Mouse (Mus musculus) bone marrow macrophage, adult 2 months (primary cell): ENCODE results near the gene Asic2. TPM values are rescaled to one million over a fixed set of nuclear protein-coding genes. Genes with fewer than 3 reads are reported as not detected.

Source experiments
- H3K27ac ChIP-seq: 2 replicates; pipeline ENCODE4 v1.5.1; 2012; ENCODE audit warnings: low read depth, low read length; ENCODE audit not compliant: insufficient read depth
- H3K4me1 ChIP-seq: 2 replicates; pipeline ENCODE4 v1.6.1; 2012; ENCODE audit warnings: low read length; ENCODE audit not compliant: control insufficient read depth, insufficient read depth
- H3K4me3 ChIP-seq: 2 replicates; pipeline ENCODE4 v1.5.1; 2012; ENCODE audit warnings: mild to moderate bottlenecking, low read length, moderate library complexity; ENCODE audit not compliant: insufficient read depth
- CTCF ChIP-seq: IDR thresholded peaks from 2 replicates; pipeline ENCODE4 v1.5.1; 2012; ENCODE audit warnings: low read depth, mild to moderate bottlenecking, low read length, moderate library complexity
- POLR2A ChIP-seq: IDR thresholded peaks from 2 replicates; pipeline ENCODE4 v1.6.1; 2012; ENCODE audit warnings: mild to moderate bottlenecking, low read depth, low read length, borderline replicate concordance
- polyA plus RNA-seq: library from polyadenylated mRNA; stranded (reverse); fragments of >200 nt; gene quantifications from 2 replicates; pipeline ENCODE4 v1.2.4, GENCODE M21; 2012; ENCODE audit not compliant: missing spikeins, insufficient read depth, insufficient read length

The Asic2 gene
- polyA plus RNA-seq, 1 experiment, result not detected

DNA sequence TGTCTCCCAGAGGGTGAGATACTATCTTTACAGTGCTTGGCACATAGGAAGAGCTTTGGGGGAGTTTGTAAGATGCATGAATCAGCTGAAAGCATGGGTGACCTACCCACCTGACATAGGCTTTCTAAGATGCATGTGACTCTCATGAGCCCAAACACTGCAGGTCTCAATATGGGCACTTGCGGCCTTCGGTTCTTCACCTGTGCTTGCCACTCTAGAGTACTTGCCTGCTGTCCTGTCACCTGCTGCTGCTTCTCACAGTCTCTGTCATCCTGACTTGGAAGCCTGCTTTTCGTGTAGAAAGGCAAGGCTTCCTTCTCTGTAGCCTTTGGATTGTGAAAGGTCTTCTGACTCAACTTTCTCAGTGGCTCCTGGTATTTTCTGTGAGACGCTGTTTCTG, 645.1 kb downstream of the Asic2 start:
- no peak overlapping the region for H3K27ac ChIP-seq
- no peak for TF ChIP-seq CTCF
- no peak for TF ChIP-seq POLR2A
- H3K4me1 ChIP-seq, result no peaks in the 10 kb centered on the region
- no peak overlapping the region for H3K4me3 ChIP-seq

DNA sequence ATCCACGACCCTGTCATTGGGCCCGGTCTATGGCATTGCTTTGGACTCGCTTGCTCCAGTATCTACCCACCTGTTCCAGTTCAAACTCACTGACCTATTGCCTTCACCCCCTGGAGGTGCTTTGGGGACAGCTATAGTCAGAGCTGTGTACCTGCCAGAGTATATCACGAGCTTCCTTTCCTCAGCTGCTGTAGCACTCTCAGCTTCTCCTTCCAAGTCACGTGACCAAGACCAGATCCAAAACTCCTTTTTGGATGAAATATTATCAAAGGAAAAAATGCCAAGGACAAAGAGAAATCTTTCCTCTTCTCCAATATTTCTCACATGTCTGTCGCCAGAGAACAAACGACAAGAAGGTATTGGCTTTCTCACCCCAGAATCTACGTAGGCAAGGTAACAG, 645.8 kb downstream of the Asic2 start:
- Histone ChIP-seq H3K4me3 (no peak overlapping the region), H3K27ac (no peak overlapping the region), H3K4me1 (no peaks in the 10 kb centered on the region)
- TF ChIP-seq POLR2A (no peak), CTCF (no peak)

DNA sequence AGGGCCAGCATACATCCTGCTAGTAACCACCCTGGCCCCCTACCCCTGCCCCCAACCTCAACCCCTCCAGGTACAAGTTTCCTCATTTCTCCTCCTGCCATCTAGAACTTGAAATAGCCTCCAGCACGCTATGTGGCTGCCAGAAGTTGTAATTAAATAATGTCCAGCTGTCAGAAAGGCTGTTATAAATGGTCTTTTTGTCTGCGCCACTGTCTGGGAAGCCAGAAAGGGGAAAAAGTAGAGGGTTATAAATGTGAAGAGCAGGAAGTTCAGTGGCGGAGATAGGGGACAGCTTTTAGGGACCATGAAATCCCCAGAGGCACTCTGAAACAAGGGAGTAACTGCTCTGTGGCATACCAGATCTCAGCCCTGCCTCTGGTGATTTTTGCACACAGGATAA, 678.2 kb downstream of the Asic2 start:
- H3K27ac ChIP-seq, result no peak overlapping the region
- no peaks in the 10 kb centered on the region for H3K4me1 ChIP-seq
- no peak for TF ChIP-seq POLR2A

DNA sequence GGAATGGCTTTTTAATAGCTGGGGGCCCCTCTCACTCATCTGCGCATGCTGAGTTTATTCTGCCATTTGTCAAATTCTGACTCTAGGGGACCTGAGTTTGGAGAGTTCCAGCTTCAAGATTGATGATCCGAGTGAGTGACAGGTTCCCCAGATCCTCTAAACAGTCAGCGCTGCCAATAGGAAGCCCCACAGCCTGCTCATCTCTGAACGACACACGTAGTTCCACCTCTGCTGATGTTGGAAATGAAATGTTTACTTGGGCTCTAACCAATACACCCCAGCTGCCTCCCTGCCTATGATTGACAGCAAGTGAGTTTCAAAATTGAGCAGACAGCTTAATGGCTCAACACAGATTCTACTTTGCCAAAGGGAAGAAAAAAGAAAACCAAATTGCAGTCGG, 685.1 kb downstream of the Asic2 start:
- Histone ChIP-seq H3K27ac (no peak overlapping the region), H3K4me3 (no peak overlapping the region), H3K4me1 (no peaks in the 10 kb centered on the region)
- TF ChIP-seq POLR2A (no peak), CTCF (no peak)

More for the DNA sequence above, 678.2 kb downstream of the Asic2 start:
- H3K4me3 ChIP-seq, result no peak overlapping the region

DNA sequence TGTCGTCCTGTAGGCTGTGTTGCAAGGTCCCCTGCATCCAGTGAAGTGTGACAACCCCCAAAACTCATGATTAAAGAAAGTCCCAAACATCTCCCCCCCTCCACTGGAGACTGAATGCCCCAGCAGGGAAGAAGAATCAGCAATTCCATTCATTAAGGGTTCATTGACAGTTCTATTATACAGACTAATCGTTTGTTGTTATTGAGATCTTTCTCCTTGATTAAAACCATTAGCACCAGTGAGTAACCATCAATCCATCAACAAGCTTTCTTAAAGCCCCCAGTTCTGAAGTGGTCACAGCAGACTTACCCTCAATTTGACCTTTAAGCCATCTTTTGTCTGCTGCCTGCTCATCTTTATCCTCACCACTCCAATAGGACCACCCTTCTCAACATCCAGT, 688.2 kb downstream of the Asic2 start:
- H3K4me3 ChIP-seq, result no peak overlapping the region
- no peak overlapping the region for H3K27ac ChIP-seq
- TF ChIP-seq CTCF (no peak), POLR2A (no peak)
- H3K4me1 ChIP-seq, result no peaks in the 10 kb centered on the region

DNA sequence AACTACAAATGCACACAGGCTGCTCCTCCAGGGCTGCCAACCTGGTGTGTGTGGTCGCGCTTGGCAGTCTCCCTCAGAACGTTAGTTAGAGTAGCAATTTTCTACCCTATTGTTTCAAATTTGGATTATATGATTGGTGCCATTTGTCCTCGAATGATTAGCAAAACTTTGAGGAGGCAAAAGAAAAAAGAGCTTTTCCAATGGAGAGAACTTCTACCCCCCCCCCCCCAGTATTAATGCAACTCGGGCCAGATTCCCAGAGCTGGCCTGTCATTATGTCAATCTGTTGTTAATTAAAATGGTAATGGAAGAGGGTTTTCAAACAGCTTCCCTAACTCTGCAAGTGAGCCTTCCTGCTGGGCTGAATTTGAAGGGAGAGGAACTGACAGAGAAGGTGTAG, 690.9 kb downstream of the Asic2 start:
- no peak for TF ChIP-seq CTCF
- no peak for TF ChIP-seq POLR2A
- Histone ChIP-seq H3K4me1 (no peaks in the 10 kb centered on the region), H3K4me3 (no peak overlapping the region)

DNA sequence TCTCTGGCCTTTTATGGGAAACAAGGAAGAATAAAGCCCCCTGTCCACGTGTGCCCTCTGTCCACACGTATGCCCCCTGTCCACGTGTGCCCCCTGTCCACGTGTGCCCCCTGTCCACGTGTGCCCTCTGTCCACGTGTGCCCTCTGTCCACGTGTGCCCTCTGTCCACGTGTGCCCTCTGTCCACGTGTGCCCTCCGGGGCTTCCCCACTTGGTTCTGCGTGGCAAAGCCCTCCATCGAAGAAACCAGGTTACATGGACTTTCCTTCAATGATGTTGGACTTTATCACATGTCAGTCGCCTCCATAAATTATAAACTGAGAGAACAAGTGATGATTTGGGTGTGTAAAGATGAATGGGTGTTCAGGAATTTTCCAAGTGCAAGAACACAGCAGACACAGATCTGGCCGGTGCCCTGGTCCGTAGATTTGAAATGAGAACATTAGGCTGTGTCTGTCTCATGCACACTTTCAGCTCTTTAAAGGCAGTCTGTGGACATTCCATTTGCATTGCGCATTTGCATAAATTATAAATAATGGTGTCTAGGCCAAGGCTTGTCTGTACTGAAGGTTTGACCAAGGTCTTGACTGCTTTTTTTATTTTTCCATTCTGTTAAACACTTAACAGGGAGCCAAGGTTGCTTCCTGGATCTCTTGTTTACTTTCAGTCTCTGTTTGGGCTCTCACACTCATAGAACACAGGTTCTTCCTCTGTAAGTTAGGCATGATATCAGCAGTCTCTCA, 695.4 kb downstream of the Asic2 start:
- H3K4me3 ChIP-seq, result no peak overlapping the region
- TF ChIP-seq CTCF (no peak), POLR2A (no peak)
- no peaks in the 10 kb centered on the region for H3K4me1 ChIP-seq
- no peak overlapping the region for H3K27ac ChIP-seq

More for the DNA sequence above, 690.9 kb downstream of the Asic2 start:
- H3K27ac ChIP-seq, result no peak overlapping the region

DNA sequence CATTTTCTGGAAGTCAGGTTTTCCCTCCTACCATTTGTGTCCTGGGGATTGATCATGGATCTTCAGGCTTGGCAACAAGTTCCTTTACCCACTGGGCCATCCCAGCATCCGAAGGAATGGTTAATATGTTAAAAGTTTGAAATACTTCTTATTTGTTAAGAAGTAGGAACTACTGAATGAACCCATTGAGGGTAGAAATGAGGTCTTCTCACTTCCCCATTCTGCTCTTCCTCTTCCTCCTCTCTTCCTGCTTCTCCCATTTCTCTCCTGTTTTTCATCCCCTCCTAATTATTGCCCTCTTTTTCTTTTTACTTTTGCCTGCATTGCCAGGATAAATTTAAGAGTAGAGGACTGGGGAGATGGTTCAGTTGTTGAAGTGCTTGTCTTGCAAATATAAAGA, 696.8 kb downstream of the Asic2 start:
- TF ChIP-seq CTCF (no peak), POLR2A (no peak)
- no peak overlapping the region for H3K27ac ChIP-seq
- H3K4me3 ChIP-seq, result no peak overlapping the region
- H3K4me1 ChIP-seq, result no peaks in the 10 kb centered on the region

DNA sequence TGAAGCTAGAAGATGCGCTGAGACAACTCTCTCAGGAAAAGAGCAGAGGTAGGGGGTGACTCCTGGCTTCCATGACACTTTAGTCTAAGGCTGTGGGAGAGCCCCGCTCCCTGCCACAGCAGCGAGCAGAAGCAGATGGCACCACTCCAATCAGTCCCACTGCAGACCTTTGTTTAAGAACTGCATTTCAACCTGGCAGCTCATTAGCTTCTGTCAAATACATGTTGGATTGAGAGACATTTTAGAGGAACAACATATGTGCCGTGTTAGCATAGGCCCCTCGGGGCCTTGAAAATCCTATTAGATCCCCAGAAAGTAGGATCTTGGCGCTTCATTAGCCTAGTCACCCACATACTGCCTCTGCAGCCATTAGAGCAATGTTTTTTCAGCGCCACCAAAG, 697.7 kb downstream of the Asic2 start:
- TF ChIP-seq CTCF (no peak), POLR2A (no peak)
- no peak overlapping the region for H3K4me3 ChIP-seq
- H3K27ac ChIP-seq, result no peak overlapping the region
- no peaks in the 10 kb centered on the region for H3K4me1 ChIP-seq

DNA sequence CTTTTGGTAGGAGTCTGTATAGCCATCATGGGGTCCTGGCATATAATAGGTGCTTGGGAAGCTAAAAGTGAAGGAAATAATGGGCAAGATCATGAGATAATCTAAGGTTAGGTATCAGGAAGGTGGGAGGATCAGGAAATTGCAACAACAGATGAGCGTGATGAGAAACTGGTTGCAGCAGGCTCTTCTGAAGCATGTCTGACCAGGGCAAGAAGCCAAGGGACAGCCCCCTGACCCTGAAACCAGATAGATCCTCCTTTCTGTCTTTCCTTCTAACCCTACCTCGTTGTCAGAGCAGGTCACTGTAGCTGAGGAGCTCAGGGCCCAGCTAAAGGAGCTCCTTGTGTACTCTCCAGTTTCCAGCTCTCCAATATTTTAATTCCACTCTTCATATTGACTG, 704.5 kb downstream of the Asic2 start:
- Histone ChIP-seq H3K4me1 (no peaks in the 10 kb centered on the region), H3K4me3 (no peak overlapping the region), H3K27ac (no peak overlapping the region)
- TF ChIP-seq CTCF (no peak), POLR2A (no peak)

DNA sequence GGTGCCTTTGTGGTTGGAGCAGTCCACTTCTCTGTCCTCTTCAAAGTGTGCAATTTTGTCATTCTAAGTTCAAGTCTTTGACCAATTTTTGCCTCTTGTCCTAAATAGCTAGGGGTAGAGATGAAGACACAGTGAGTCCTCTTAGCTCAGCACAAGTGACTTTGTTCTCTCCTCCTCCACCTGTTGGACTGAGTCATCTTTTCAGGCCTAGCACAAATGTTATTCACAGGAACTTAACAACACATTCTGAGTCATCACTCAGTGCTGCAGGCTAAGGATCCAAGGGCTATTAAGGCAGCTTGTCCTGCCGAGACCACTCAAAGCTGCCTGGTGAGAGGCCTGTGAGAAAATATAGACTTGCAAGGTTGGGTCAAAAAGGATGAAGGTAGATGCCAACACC, 705.1 kb downstream of the Asic2 start:
- H3K4me3 ChIP-seq, result no peak overlapping the region

More for the DNA sequence above, 705.1 kb downstream of the Asic2 start:
- Histone ChIP-seq H3K4me1 (no peaks in the 10 kb centered on the region), H3K27ac (no peak overlapping the region)
- TF ChIP-seq CTCF (no peak), POLR2A (no peak)
